Mouse (Mus musculus): ENCODE measurements around the gene Olfr1432. TPM values are rescaled to one million over a fixed set of nuclear protein-coding genes. Genes with fewer than 3 reads are reported as not detected.
"Not testable (repeated sequence)": the region's sequence is repeated elsewhere in the genome, so short reads cannot be mapped to it uniquely, and the experiment has no call there.

The Olfr1432 gene
- total RNA-seq (2021): not detected
- long read RNA-seq: 0 reads

DNA sequence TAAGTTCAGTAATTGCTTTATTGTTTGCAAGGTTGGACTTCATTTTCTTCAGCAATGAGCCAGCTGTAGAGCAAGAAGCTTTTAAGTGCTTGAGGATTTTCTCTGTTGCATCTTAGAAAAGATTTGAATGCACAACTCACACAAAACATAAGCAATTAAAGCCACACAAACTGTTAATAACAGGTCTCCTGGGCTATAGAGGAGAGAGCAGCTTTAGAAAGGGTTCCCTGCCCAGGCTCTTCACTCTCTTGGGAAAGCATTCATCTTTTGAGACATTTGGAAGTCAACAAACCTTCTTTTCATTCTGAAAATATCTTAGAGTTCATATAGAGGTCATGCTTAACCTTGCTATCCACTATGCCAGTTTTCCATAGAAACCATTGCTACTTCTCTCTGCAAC is at the start of gene Olfr1432:
Gene Olfr1432, minus strand, starts transcription at position 101 of the 400 bp plus-strand sequence.
- not testable (repeated sequence) for DNase-seq (ENCODE audit: low spot score in 2 of 2)

DNA sequence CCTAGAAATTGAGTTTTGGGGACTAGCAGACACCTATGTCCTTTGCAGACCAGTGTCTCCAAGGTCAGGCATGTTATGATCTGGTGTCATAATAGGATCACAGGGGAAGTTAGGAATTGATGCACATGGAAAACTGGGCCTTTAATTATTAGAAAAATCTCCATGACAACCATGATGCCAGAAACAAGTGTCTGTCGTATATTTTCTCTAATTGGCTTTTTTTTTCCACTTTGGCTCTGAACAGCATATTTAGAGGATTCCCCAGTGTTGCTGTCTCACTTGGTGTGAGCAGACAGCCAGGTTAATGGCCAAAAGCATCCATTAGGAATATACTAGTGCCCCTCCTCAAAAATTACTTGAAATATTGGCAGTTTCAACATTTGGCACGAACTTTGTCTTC is 47.2 kb upstream of the Olfr1432 start, which contains the start of gene Olfr1434:
Gene Olfr1434, plus strand, starts transcription at position 301 of the 400 bp plus-strand sequence.
- no peak for DNase-seq (ENCODE audit: low spot score in 2 of 2)

DNA sequence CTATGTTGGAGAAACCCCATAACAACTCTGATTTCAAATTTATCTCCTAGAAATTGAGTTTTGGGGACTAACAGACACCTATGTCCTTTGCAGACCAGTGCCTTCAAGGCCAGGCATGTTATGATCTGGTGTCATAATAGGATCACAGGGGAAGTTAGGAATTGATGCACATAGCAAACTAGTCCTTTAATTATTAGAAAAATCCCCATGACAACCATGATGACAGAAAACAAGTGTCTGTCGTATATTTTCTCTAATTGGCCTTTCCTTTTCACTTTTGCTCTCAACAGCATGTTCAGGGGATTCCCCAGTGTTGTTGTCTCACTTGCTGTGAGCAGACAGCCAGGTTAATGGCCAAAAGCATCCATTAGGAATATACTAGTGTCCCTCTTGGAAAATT is 28.3 kb upstream of the Olfr1432 start, which contains the start of gene Olfr235:
Gene Olfr235, plus strand, starts transcription at position 301 of the 400 bp plus-strand sequence.
- no peak for DNase-seq (ENCODE audit: low spot score in 2 of 2)

DNA sequence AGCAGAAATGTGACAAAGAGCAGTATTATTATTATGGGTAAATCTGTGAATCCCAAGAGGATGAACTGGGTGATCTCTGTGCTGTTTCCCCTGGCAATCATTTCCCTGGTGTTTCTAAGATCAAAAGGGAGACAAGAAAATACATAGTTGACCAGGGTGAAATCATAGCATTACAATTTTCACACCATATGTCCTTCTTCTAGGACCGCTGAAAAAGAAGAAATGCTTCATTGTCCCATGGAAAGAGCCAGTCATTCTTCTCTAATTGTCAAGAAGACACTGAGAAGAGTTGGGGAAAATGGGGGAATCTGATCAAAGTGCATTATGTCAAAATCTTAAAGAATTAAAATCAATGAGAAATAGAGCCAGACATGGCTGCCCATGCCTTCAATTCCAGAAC is 9.2 kb upstream of the Olfr1432 start, which contains the start of gene Olfr262:
Gene Olfr262, minus strand, starts transcription at position 101 of the 400 bp plus-strand sequence.
- no peak for DNase-seq (ENCODE audit: low spot score in 2 of 2)

DNA sequence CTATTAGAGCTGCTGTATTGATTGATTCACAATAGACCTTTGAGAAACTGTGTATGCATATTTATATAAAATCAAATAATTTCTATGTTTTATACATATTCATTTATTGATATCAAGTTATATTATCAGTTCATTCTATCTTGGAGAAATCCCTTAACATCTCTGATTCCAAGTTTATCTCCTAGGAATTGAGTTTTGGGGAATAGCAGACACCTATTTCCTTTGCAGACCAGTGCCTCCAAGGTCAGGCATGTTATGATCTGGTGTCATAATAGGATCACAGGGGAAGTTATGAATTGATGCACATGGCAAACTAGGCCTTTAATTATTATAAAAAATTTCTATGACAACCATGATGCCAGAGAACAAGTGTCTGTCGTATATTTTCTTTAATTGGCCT is 32.1 kb downstream of the Olfr1432 start, which contains the start of gene Olfr1431:
Gene Olfr1431, plus strand, starts transcription at position 301 of the 400 bp plus-strand sequence.
- no peak for DNase-seq (ENCODE audit: low spot score in 2 of 2)

DNA sequence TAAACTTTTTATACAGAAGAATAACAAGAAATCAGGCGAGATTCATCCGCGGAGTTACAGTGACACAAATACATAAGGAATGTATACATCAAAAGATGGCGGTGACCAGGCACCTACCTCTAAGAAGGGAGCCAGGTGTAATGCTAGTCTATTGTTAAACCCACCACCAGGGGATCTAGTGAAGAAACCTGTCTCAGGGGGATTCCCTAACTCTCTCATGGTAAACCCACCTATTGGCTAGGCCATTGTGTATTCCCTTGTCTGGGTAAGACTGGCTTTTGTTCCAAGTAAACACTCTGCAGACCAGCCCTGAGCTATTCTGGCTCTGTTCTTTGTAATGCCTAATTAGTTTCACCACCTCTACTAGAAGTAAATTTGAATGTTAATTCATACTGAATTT is 33.3 kb downstream of the Olfr1432 start:
- not testable (repeated sequence) for DNase-seq (ENCODE audit: low spot score in 2 of 2)

Other genes with a start within 250 kb of the Olfr1432 start
- not detected for gene Olfr1423, start 191.3 kb downstream of the Olfr1432 start, total RNA-seq (2021)
- gene Olfr1424, start 169.9 kb downstream of the Olfr1432 start, total RNA-seq (2021): not detected
- gene Olfr1425, start 154.9 kb downstream of the Olfr1432 start, total RNA-seq (2021): not detected
- not detected for gene Olfr1426, start 140.6 kb downstream of the Olfr1432 start, total RNA-seq (2021)
- not detected for gene Olfr1427, start 129.3 kb downstream of the Olfr1432 start, total RNA-seq (2021)
- gene Olfr1428, start 116.7 kb downstream of the Olfr1432 start, total RNA-seq (2021): not detected
- not detected for gene Olfr76, start 109.4 kb downstream of the Olfr1432 start, total RNA-seq (2021)
- not detected for gene Olfr1555-ps1, start 62.5 kb downstream of the Olfr1432 start, total RNA-seq (2021)
- gene Olfr1431, start 32.0 kb downstream of the Olfr1432 start, total RNA-seq (2021): not detected
- not detected for gene Olfr262, start 9.1 kb upstream of the Olfr1432 start, total RNA-seq (2021)
- gene Olfr235, start 28.4 kb upstream of the Olfr1432 start, total RNA-seq (2021): not detected
- not detected for gene Olfr1434, start 47.3 kb upstream of the Olfr1432 start, total RNA-seq (2021)
- not detected for gene Olfr1436, start 66.5 kb upstream of the Olfr1432 start, total RNA-seq (2021)
- gene Olfr1437, start 92.5 kb upstream of the Olfr1432 start, total RNA-seq (2021): not detected
- gene Olfr1438-ps1, start 103.3 kb upstream of the Olfr1432 start, total RNA-seq (2021): not detected
- gene Olfr1440, start 154.7 kb upstream of the Olfr1432 start, total RNA-seq (2021): not detected
- gene Olfr1441, start 184.8 kb upstream of the Olfr1432 start, total RNA-seq (2021): not detected
- not detected for gene Pfpl, start 195.3 kb upstream of the Olfr1432 start, total RNA-seq (2021)
- gene Mpeg1, start 228.2 kb upstream of the Olfr1432 start, total RNA-seq (2021): 1 to 10 TPM; 4.6 to 4.8 TPM

Measured in layer of hippocampus, postnatal 10 days (tissue).